Mouse (Mus musculus): ENCODE data around the gene Pomgnt2.

GRCm38 (mm10) chr9:122022776-122023175 is 25.9 kb upstream of the Pomgnt2 start:
- TF ChIP-seq CTCF (IDR thresholded peaks at IDR 0.05; ENCODE audit: borderline replicate concordance, extremely low read depth, insufficient read depth, insufficient read length) (no peak), POLR2A (IDR thresholded peaks at IDR 0.05; ENCODE audit: borderline replicate concordance, extremely low read depth, insufficient read depth, insufficient read length, poor library complexity, severe bottlenecking) (no peak)

Measured in brain, embryonic 14.5 days (tissue).